Mouse (Mus musculus) spleen, adult 2 months (tissue): Measurements from ENCODE around the gene Prf1.

Source experiments
- CTCF ChIP-seq: fragments of 200-500 bp; IDR thresholded peaks from 2 replicates; pipeline ENCODE4 v1.5.1; 2011; ENCODE audit warnings: mild to moderate bottlenecking, inconsistent platforms; ENCODE audit not compliant: insufficient read depth, insufficient read length, insufficient replicate concordance; ENCODE audit errors: extremely low read depth
- POLR2A ChIP-seq: fragments of 200-500 bp; IDR thresholded peaks from 2 replicates; pipeline ENCODE4 v1.6.1; 2011; ENCODE audit warnings: low read depth, low read length, inconsistent platforms

DNA sequence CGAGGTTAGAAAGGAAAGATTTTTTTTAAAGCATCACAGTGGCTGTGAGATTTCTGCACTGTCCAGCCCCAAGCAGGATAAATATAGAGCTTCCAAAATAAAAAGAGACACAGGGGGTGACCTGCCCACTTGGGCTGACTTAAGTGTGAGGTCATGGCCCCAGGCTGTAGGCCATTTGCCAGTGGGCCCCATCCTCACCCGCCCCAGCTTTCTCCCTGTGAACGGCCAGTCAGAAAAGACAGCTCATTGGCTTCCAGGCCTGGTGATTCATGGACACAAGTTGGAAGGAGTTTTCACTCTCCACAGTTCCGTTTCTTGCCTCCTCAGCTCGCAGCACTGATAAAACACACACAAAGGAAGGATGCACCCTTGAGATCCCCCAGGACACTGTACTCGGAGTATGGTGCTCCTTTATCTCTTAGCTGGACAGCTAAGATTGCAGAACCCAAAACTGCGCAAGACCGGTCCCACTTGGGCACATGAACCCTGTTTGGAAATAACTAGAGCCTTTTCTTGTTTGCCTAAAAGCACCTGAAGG lies 25.5 kb upstream of the Prf1 start:
- TF ChIP-seq CTCF (no peak), POLR2A (no peak)
